Mouse (Mus musculus): ENCODE results near the gene Xaf1. TPM values are rescaled to one million over a fixed set of nuclear protein-coding genes. Genes with fewer than 3 reads are reported as not detected.

Xaf1 gene
- polyA plus RNA-seq, 1 experiment from 2014 or later: 7.3 TPM

GRCm38 (mm10) chr11:72348563-72348962, 47.1 kb downstream of the Xaf1 start:
- ATAC-seq (ENCODE audit: borderline replicate concordance, extremely low read depth, low FRiP score, low TSS enrichment): peak; percentile 54; the same call in 1 of the 2 replicates
- Histone ChIP-seq H3K9me3 (no peaks in the 10 kb centered on the region), H3K4me1 (peaks cover 21% of the 10 kb centered on the region), H3K4me2 (no peak overlapping the region), H3K4me3 (no peak overlapping the region), H3K9ac (no peak overlapping the region), H3K27ac (peak overlapping the region; percentile 59), H3K27me3 (no peaks in the 10 kb centered on the region), H3K36me3 (no peaks in the 10 kb centered on the region)
- 34% methylated on average over 10 of the region's 10 CpGs for WGBS

GRCm38 (mm10) chr11:72349016-72349415, 47.6 kb downstream of the Xaf1 start:
- Histone ChIP-seq H3K27me3 (no peaks in the 10 kb centered on the region), H3K4me1 (peaks cover 19% of the 10 kb centered on the region), H3K27ac (peak overlapping the region; percentile 59), H3K4me3 (no peak overlapping the region), H3K36me3 (no peaks in the 10 kb centered on the region), H3K9me3 (no peaks in the 10 kb centered on the region), H3K9ac (no peak overlapping the region), H3K4me2 (no peak overlapping the region)
- 32% methylated on average over 8 of the region's 8 CpGs for WGBS
- no peak for ATAC-seq (ENCODE audit: borderline replicate concordance, extremely low read depth, low FRiP score, low TSS enrichment)

GRCm38 (mm10) chr11:72349652-72350051, 48.2 kb downstream of the Xaf1 start:
- H3K9me3 ChIP-seq: no peaks in the 10 kb centered on the region
- no peak overlapping the region for H3K4me3 ChIP-seq
- H3K9ac ChIP-seq: no peak overlapping the region
- no peak overlapping the region for H3K4me2 ChIP-seq
- H3K36me3 ChIP-seq: no peaks in the 10 kb centered on the region
- ATAC-seq (ENCODE audit: borderline replicate concordance, extremely low read depth, low FRiP score, low TSS enrichment): no peak
- peaks cover 16% of the 10 kb centered on the region for H3K4me1 ChIP-seq
- peak overlapping the region; percentile 59 for H3K27ac ChIP-seq
- WGBS: 25% methylated on average over 4 of the region's 4 CpGs
- no peaks in the 10 kb centered on the region for H3K27me3 ChIP-seq

GRCm38 (mm10) chr11:72352272-72352671, 50.8 kb downstream of the Xaf1 start:
- no peak overlapping the region for H3K4me3 ChIP-seq
- H3K9me3 ChIP-seq: no peaks in the 10 kb centered on the region
- H3K9ac ChIP-seq: no peak overlapping the region
- no peaks in the 10 kb centered on the region for H3K27me3 ChIP-seq
- 78% methylated on average over 1 of the region's 1 CpGs for WGBS
- no peak for ATAC-seq (ENCODE audit: borderline replicate concordance, extremely low read depth, low FRiP score, low TSS enrichment)
- H3K27ac ChIP-seq: no peak overlapping the region
- H3K36me3 ChIP-seq: no peaks in the 10 kb centered on the region
- H3K4me1 ChIP-seq: peaks cover 20% of the 10 kb centered on the region
- H3K4me2 ChIP-seq: no peak overlapping the region

- H3K4me2 ChIP-seq: no peak overlapping the region
- H3K4me3 ChIP-seq: no peak overlapping the region
- H3K27ac ChIP-seq: no peak overlapping the region
- ATAC-seq (ENCODE audit: borderline replicate concordance, extremely low read depth, low FRiP score, low TSS enrichment): no peak
- no peak overlapping the region for H3K9ac ChIP-seq
- H3K4me1 ChIP-seq: peaks cover 19% of the 10 kb centered on the region
- H3K27me3 ChIP-seq: no peaks in the 10 kb centered on the region
- WGBS: 61% methylated on average over 3 of the region's 3 CpGs
- H3K9me3 ChIP-seq: no peaks in the 10 kb centered on the region
- H3K36me3 ChIP-seq: no peaks in the 10 kb centered on the region
Observed at GRCm38 (mm10) chr11:72353186-72353585, 51.8 kb downstream of the Xaf1 start.

GRCm38 (mm10) chr11:72354971-72355728, 53.7 kb downstream of the Xaf1 start:
- 25% methylated on average over 19 of the region's 20 CpGs for WGBS
- H3K4me2 ChIP-seq: peak overlapping the region; percentile 48
- no peak overlapping the region for H3K9ac ChIP-seq

GRCm38 (mm10) chr11:72361385-72362346, 60.2 kb downstream of the Xaf1 start:
- Histone ChIP-seq H3K9me3 (no peaks in the 10 kb centered on the region), H3K27ac (peak overlapping the region; percentile 5; the same call in 1 of the 2 replicates), H3K27me3 (no peaks in the 10 kb centered on the region), H3K4me1 (peaks cover 28% of the 10 kb centered on the region), H3K4me3 (peak overlapping the region; percentile 44), H3K9ac (peak overlapping the region; percentile 44), H3K36me3 (no peaks in the 10 kb centered on the region), H3K4me2 (peak overlapping the region; percentile 86)
- 7% methylated on average over 42 of the region's 42 CpGs for WGBS
- peak; percentile 77; the same call in 1 of the 2 replicates for ATAC-seq (ENCODE audit: borderline replicate concordance, extremely low read depth, low FRiP score, low TSS enrichment)

More at GRCm38 (mm10) chr11:72354971-72355728, 53.7 kb downstream of the Xaf1 start:
- Histone ChIP-seq H3K27me3 (no peaks in the 10 kb centered on the region), H3K36me3 (no peaks in the 10 kb centered on the region), H3K27ac (no peak overlapping the region), H3K4me3 (no peak overlapping the region), H3K4me1 (peaks cover 10% of the 10 kb centered on the region), H3K9me3 (no peaks in the 10 kb centered on the region)
- no peak for ATAC-seq (ENCODE audit: borderline replicate concordance, extremely low read depth, low FRiP score, low TSS enrichment)

GRCm38 (mm10) chr11:72362347-72362741, 60.9 kb downstream of the Xaf1 start, which contains the start of gene Tekt1:
Gene Tekt1 (minus strand): TSS chr11:72362442.
- Histone ChIP-seq H3K4me3 (peak within 1 kb of the TSS; percentile 44), H3K36me3 (no peaks in the 10 kb centered on the region), H3K4me2 (peak within 1 kb of the TSS; percentile 86), H3K9me3 (no peaks in the 10 kb centered on the region), H3K27me3 (no peaks in the 10 kb centered on the region), H3K9ac (peak within 1 kb of the TSS; percentile 44), H3K4me1 (peaks cover 28% of the 10 kb centered on the region), H3K27ac (peak within 1 kb of the TSS; percentile 5; the same call in 1 of the 2 replicates)
- 29% methylated on average over 10 of the region's 10 CpGs for WGBS
- no peak for ATAC-seq (ENCODE audit: borderline replicate concordance, extremely low read depth, low FRiP score, low TSS enrichment)

Other genes with a start within 250 kb of the Xaf1 start
- gene Pitpnm3, start 165.9 kb upstream of the Xaf1 start, polyA plus RNA-seq (2015; fragmentation: Nextera tagmentation; extraction: Ambion mirVana): 1.8 and 1.9 TPM in 2 replicates
- 0.26 and 0.44 TPM in 2 replicates for gene Gm43951, start 94.8 kb upstream of the Xaf1 start, polyA plus RNA-seq (2015; fragmentation: Nextera tagmentation; extraction: Ambion mirVana)
- 18.8 and 19.0 TPM in 2 replicates for gene 4933427D14Rik, start 94.2 kb upstream of the Xaf1 start, polyA plus RNA-seq (2015; fragmentation: Nextera tagmentation; extraction: Ambion mirVana)
- 184 and 186 TPM in 2 replicates for gene Txndc17, start 94.1 kb upstream of the Xaf1 start, polyA plus RNA-seq (2015; fragmentation: Nextera tagmentation; extraction: Ambion mirVana)
- gene Med31, start 86.0 kb upstream of the Xaf1 start, polyA plus RNA-seq (2015; fragmentation: Nextera tagmentation; extraction: Ambion mirVana): 45.5 and 46.9 TPM in 2 replicates
- gene Slc13a5, start 34.4 kb upstream of the Xaf1 start, polyA plus RNA-seq (2015; fragmentation: Nextera tagmentation; extraction: Ambion mirVana): 0.05 and 0.24 TPM in 2 replicates
- not detected in 2 replicates for gene Fbxo39, start 12.8 kb downstream of the Xaf1 start, polyA plus RNA-seq (2015; fragmentation: Nextera tagmentation; extraction: Ambion mirVana)
- 11.4 and 11.8 TPM in 2 replicates for gene Tekt1, start 60.8 kb downstream of the Xaf1 start, polyA plus RNA-seq (2015; fragmentation: Nextera tagmentation; extraction: Ambion mirVana)
- 156 and 158 TPM in 2 replicates for gene Smtnl2, start 110.1 kb downstream of the Xaf1 start, polyA plus RNA-seq (2015; fragmentation: Nextera tagmentation; extraction: Ambion mirVana)
- 0.14 and 0.26 TPM in 2 replicates for gene Ggt6, start 133.9 kb downstream of the Xaf1 start, polyA plus RNA-seq (2015; fragmentation: Nextera tagmentation; extraction: Ambion mirVana)
- gene Mybbp1a, start 139.7 kb downstream of the Xaf1 start, polyA plus RNA-seq (2015; fragmentation: Nextera tagmentation; extraction: Ambion mirVana): 137 and 140 TPM in 2 replicates
- gene Spns2, start 188.3 kb downstream of the Xaf1 start, polyA plus RNA-seq (2015; fragmentation: Nextera tagmentation; extraction: Ambion mirVana): 5.3 and 6.4 TPM in 2 replicates
- 0.18 and 0.22 TPM in 2 replicates for gene Spns3, start 248.9 kb downstream of the Xaf1 start, polyA plus RNA-seq (2015; fragmentation: Nextera tagmentation; extraction: Ambion mirVana)